Mouse (Mus musculus) embryonic fibroblast, embryonic 13.5 days (primary cell): Measurements from ENCODE around the gene Arv1. TPM values are rescaled to one million over a fixed set of nuclear protein-coding genes. Genes with fewer than 3 reads are reported as not detected.

Experiments
- H3K27ac ChIP-seq: 2 replicates; pipeline ENCODE4 v1.5.1; 2012; ENCODE audit warnings: low read length, control low read depth, inconsistent platforms; ENCODE audit not compliant: insufficient read depth
- H3K4me1 ChIP-seq: 2 replicates; pipeline ENCODE4 v1.6.1; 2011; ENCODE audit warnings: low read length; ENCODE audit not compliant: control insufficient read depth, insufficient read depth
- H3K4me3 ChIP-seq: 2 replicates; pipeline ENCODE4 v1.5.1; 2011; ENCODE audit warnings: mild to moderate bottlenecking, control low read depth, low read length; ENCODE audit not compliant: insufficient read depth
- CTCF ChIP-seq: IDR thresholded peaks from 2 replicates; pipeline ENCODE4 v1.5.1; 2011; ENCODE audit warnings: mild to moderate bottlenecking, control low read depth, low read length, moderate library complexity, borderline replicate concordance; ENCODE audit not compliant: insufficient read depth
- POLR2A ChIP-seq: IDR thresholded peaks from 2 replicates; pipeline ENCODE4 v1.6.1; 2011; ENCODE audit warnings: low read depth, mild to moderate bottlenecking, control low read depth, low read length, moderate library complexity
- polyA plus RNA-seq: library from polyadenylated mRNA; stranded (reverse); fragments of >200 nt; gene quantifications from 2 replicates; pipeline ENCODE4 v1.2.4, GENCODE M21; 2011; ENCODE audit warnings: low read depth; ENCODE audit not compliant: missing spikeins, insufficient read length

Arv1 gene
- polyA plus RNA-seq, 1 experiment: 8.2 TPM

DNA sequence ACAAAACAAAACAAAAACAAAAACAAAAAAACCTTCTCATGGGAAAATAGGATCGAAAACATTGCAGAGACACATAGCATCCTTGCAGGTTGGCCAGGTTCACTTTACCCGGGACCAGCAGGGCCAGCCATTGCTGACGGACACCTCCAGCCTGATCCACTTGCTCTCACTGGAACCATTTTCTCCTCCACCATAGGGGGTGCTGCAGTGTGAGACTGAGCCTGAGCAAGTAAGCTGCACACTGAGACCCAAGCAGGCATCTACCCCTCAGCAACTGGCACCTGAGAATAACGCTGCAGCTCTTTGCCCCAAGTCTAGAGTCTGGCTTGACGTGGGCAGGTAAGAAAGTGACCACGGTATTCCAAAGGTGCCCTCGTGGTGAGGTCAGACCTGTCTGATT lies 1.8 kb upstream of the Arv1 start:
- peaks cover 8% of the 10 kb centered on the region; the same call in 1 of the 2 replicates for H3K4me1 ChIP-seq
- H3K4me3 ChIP-seq: no peak overlapping the region
- no peak overlapping the region for H3K27ac ChIP-seq
- no peak for TF ChIP-seq POLR2A
- TF ChIP-seq CTCF: no peak; the same call in 1 of the 2 replicates

DNA sequence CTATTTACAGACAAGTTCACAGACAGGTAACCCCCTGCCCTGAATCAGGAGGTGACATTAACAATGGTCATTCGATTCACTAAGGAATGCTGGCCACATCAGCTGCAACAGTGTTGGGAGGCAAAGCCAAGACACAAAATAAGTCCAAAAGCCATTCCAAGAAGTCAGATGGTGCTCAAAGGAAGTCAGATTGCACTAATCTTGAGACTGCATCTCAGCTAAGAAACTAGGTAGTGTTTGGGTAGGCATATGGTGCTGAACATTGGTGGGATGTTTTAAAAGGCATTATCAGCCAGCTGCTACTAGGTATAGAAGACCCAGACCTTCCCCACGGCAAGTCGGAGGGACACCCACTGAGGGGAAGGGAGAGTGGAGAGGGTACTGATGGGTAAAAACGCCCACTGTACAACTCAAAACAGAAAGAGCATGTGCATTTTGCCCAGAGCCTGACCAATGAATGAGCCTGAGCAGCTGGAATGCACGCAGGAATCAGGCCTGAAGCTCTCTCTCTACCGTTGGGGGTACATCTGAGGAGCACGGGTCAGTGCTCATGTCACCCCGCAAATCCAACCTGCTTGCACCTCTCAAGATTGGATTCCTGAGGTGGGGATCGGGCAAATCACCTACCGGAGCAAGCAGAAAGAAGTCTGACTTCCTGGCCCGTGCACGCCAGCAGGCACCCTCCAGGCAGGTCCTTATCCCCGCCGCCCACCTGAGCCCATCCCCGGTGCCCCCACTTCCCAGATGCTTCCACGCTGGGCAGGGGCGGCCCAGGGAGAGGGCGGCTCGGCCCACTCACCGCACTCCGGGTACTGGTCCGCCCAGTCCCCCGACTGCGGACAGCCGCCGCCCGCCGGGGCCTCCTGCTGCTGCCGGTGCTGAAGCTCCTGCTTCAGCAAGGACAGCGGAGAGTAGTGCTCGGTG lies 739 bp upstream of the Arv1 start:
- H3K27ac ChIP-seq: no peak overlapping the region
- peaks cover 8% of the 10 kb centered on the region; the same call in 1 of the 2 replicates for H3K4me1 ChIP-seq
- peak overlapping the region; percentile 89 for H3K4me3 ChIP-seq
- TF ChIP-seq POLR2A: no peak
- no peak for TF ChIP-seq CTCF

DNA sequence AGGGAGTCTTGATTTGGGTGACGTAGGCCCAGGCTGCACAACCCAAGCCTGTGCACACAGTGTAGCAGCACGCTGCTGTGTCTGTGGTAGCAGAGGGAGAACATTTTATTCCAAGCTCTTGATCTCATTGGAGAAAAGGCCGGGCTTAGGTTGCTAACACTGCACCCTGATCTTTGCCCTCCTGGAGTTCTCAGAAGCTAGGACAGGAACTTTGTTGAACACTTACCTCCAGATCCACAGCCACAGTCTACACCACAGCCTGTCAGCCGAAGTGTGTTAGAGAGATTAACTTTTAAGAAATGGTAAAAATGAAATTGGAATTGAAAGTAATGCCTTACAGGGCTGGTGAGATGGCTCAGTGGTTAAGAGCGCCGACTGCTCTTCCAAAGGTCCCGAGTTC lies 2.4 kb downstream of the Arv1 start:
- Histone ChIP-seq H3K4me1 (peaks cover 8% of the 10 kb centered on the region; the same call in 1 of the 2 replicates), H3K27ac (no peak overlapping the region), H3K4me3 (no peak overlapping the region)
- no peak for TF ChIP-seq POLR2A
- TF ChIP-seq CTCF: no peak

DNA sequence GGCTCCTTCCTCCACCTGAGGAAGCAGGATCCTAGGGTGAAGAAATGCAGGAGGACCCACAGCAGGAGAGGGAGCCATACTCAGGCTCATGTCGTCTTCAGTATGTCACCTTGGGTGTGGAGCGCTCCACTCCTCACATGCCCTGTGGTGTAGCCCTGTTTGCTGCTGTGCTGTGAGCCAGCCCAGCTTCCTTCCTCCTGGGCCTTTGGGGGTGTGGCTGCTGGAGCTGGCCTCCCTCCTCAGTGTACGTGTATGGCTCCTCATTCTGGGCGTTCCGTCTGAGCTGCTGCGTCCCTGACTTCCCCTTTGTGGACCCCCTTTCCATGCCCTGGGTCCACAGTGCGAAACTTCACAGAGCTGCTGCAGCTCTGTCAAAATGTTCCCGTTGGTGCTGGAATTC lies 10.9 kb downstream of the Arv1 start:
- H3K27ac ChIP-seq: no peak overlapping the region
- H3K4me1 ChIP-seq: no peaks in the 10 kb centered on the region
- TF ChIP-seq POLR2A (no peak), CTCF (no peak)
- H3K4me3 ChIP-seq: no peak overlapping the region

DNA sequence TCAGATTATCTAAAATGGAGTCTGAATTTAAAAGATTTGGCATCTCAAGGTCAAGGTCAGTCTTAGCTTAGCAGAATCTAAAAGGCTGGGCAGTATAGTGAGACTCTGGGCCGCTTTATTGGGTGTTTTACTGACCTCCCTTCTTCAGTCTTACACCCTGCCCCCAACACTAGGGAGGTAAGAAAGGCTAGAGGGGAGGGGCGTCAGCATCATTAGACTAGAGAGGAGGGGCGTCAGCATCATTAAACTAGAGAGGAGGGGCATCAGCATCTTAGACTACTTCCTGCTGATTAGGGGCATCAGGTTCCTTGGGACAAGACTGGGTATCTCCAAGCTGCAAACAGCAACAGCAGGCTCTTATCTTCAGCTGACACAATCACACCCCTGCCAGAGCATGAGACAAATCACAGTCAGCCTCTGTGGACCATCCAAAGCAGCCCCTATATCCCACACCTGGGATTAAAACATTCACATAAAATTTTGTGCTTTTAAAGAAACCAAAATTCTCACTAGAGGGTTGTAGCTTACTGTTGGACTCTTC lies 13.5 kb downstream of the Arv1 start:
- no peak for TF ChIP-seq POLR2A
- TF ChIP-seq CTCF: no peak
- no peak overlapping the region for H3K27ac ChIP-seq

DNA sequence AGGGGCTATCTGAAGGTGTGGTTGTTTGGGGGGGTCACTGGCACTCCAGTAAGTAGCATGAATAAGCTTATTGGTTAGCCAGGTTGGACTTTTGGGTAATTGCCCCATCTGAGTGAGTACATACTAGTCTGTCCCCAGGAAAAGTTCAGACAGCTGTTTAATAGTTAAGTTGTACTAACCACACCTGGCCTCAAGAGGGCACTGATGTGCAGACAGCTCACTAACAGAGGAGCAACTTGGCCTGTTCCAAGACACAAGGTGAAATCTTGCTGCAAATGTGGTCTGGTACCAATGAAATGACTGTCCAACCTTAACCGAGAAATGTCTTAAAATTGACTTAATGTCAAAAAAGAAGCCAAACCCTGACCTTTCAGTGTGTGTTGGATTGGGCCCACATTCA lies 17.3 kb downstream of the Arv1 start:
- Histone ChIP-seq H3K4me3 (no peak overlapping the region), H3K4me1 (no peaks in the 10 kb centered on the region), H3K27ac (no peak overlapping the region)
- TF ChIP-seq POLR2A (no peak), CTCF (peak; percentile 46; the same call in 1 of the 2 replicates)

More for the DNA sequence above, 13.5 kb downstream of the Arv1 start:
- Histone ChIP-seq H3K4me1 (no peaks in the 10 kb centered on the region), H3K4me3 (no peak overlapping the region)

DNA sequence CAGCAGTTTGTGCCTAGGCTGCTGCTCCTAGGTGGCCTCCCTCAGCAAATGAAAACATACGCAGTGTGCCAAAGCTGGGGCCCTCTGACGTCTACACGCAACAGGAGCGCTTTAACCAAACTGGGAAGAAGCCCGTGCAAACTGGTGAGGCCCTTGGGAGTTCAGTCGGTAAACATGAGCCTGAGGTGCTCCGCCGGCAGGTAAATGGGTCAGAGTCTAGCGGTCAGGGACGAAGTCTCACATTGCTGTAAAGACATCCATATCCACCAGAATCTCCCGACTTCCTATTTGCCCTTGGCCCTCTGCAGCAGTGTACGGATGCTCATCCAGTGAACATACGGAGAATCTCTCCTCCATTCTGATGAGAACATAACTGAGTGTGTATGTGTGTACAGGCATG lies 24.7 kb downstream of the Arv1 start:
- no peak overlapping the region for H3K4me3 ChIP-seq
- no peaks in the 10 kb centered on the region for H3K4me1 ChIP-seq
- TF ChIP-seq POLR2A (no peak), CTCF (no peak)
- no peak overlapping the region for H3K27ac ChIP-seq

DNA sequence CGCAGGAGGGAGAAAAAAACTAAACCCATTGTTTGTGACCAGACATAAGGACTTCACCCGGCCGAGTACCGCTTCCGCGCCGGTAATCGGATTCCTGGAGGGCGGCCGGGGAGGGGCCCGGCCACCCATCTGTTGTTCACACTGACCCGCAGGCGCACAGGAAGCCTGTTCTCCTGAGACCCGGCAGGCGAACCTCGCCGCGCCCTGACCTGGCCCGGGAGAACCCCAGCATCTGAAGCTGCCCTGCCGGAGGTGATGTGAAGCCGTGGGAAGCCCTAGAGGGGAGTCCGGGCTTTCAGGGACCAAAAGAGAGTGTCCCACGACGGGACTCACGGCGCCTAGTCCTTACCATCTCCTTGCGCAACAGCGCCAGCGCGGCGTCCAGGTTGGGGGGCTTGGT lies 29.3 kb downstream of the Arv1 start:
- TF ChIP-seq CTCF (no peak), POLR2A (no peak)
- Histone ChIP-seq H3K4me1 (no peaks in the 10 kb centered on the region), H3K4me3 (peak overlapping the region; percentile 49), H3K27ac (no peak overlapping the region)

DNA sequence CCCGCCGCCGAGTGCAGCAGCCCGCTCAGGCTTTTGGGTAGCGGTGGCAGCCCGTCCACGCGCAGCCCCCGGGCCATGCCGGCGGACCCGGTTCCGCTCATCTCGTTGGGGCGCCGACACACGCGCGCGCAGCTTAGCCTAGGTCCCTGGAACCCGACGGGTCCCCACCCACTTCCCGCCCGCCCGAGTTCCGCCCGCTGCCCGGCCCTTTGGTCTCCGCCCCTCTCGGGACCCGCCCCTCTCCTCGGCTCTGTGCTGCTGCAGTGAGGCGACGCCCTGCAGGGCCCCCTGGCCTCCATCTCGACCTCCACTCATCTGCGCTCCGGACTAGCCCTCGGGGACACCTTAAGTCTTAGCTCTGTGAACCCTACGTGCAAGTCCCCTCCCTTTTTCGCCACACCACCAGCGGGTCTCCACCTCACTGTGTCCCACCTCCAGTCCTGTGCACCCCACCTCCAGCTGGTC lies 29.8 kb downstream of the Arv1 start, which contains the start of gene Fam89a:
Fam89a (minus strand) TSS at position 124 of the 465 bp plus-strand sequence.
- no peak within 1 kb of the TSS for H3K27ac ChIP-seq
- peak within 1 kb of the TSS; percentile 49 for H3K4me3 ChIP-seq

More for the DNA sequence above, 29.8 kb downstream of the Arv1 start, which contains the start of gene Fam89a:
- no peaks in the 10 kb centered on the region for H3K4me1 ChIP-seq
- TF ChIP-seq POLR2A (no peak), CTCF (no peak)
